Mouse (Mus musculus) bone marrow macrophage, adult 2 months (primary cell): ENCODE results near the gene Inppl1.

Experiments used
- CTCF ChIP-seq: IDR thresholded peaks from 2 replicates; pipeline ENCODE4 v1.5.1; 2012; ENCODE audit warnings: low read depth, mild to moderate bottlenecking, low read length, moderate library complexity
- POLR2A ChIP-seq: IDR thresholded peaks from 2 replicates; pipeline ENCODE4 v1.6.1; 2012; ENCODE audit warnings: mild to moderate bottlenecking, low read depth, low read length, borderline replicate concordance

- TF ChIP-seq CTCF, result no peak
- TF ChIP-seq POLR2A, result no peak
Measured at GRCm38 (mm10) chr7:101837154-101837605, 849 bp downstream of the Inppl1 start.
